Mouse (Mus musculus) frontal cortex, adult (tissue): Measurements from ENCODE around the gene Vcp.

ENCODE experiments used
- ATAC-seq: cut with Nextera tagmentation; 2 replicates; pipeline ENCODE4 v1.9.2; 2017; ENCODE audit warnings: mild to moderate bottlenecking, moderate library complexity, mixed read lengths; ENCODE audit not compliant: low TSS enrichment

Gene Vcp

DNA sequence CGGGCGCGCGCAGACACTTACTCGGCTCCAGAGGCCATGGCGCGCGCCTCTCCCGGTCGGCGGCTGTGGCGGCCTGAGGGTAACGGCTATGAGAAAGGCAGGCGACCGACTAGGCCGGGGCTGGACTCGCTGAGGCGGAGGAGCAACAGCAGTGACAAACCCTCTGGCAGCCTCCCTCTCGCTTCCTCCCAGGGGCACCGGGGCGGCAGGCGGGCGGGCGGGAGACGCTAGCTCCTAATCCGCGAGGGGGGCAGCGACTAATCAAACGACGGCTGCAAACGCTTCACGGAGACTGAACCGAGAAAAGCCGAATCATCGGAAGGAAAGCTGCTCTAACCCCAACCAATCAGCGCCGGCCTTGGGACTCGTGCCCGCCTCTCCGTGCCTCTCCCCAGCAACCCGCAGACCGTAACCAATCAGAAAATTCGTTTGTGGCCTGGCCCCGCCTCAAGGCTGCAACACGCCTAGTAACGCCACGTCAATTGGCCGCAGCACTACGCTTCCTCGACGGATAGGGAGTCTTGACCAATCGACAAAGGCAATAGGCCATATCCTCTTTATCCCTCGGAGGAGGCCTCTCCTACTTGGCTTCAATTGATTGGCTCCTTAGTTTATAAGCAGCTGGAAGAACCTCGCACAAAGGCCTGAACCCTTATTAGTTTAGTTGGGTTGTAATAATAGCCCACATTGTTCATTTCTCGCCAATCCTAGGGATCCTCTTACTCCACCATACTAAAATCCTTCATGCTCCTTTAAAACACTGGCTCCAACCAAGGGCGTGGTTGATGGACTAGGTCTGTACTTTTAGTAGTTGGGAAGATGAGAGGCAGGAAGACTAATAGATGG, at the start of gene Vcp:
Gene Vcp (minus strand): TSS at position 367 of the 846 bp plus-strand sequence.
- ATAC-seq, result peak; percentile 93

DNA sequence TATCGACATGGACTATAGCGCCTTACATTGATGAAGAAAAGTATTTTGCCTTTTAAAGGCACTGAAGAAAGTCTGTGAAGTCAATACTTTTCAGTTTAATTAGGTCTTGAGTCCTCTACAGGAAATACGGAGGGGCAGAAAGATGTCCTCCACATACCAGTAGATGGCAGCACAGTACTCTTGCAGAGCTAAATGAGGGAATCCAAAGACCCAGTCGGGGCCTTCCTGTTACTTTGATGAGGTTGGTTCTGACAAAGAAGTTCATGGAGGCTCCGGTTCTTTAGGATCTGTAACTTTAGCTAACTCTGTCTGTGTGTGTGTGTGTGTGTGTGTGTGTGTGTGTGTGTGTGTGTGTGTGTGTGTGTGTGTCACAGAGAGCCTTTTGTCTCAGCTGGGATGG, 46.9 kb upstream of the Vcp start:
- peak; percentile 38; the same call in 1 of the 2 replicates for ATAC-seq

- no peak for ATAC-seq
Measured at GRCm38 (mm10) chr4:43046607-43047006, 46.3 kb upstream of the Vcp start.

DNA sequence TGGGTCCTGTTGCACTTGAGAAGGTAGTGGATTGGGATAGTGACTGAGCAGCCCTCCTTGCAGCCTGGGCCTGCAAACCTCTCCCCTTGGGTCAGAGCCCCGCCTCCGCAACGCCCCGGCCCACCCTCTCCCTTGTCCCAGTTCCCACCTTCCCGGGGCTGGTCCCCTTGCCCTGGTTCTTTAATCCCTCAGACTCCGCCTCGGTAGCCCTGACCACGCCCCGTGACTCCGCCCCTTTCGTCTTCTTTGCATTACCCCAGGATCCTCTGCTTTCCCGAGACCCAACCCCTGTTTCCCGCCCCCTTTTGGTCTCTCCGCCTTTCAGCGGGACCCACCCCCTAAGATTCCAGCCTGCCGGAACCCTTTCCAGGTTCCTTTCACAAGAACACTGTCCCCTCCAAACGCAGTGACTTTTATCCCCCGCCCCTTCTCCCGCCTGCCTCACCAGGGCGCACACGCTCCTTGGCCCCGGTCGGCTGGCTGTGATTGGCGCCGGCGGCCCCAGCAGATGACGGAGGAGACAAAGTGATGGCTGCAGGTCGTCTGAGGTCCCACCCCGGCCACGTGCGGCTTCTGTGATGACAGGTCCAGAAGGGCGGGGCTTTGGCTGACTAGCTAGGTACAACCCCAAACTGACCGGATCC, 45.5 kb upstream of the Vcp start, which contains the start of gene Fam214b:
Gene Fam214b (minus strand): TSS at position 562 of the 644 bp plus-strand sequence.
- peak; percentile 82 for ATAC-seq

GRCm38 (mm10) chr4:43045285-43045658, 45.0 kb upstream of the Vcp start:
- ATAC-seq, result no peak

DNA sequence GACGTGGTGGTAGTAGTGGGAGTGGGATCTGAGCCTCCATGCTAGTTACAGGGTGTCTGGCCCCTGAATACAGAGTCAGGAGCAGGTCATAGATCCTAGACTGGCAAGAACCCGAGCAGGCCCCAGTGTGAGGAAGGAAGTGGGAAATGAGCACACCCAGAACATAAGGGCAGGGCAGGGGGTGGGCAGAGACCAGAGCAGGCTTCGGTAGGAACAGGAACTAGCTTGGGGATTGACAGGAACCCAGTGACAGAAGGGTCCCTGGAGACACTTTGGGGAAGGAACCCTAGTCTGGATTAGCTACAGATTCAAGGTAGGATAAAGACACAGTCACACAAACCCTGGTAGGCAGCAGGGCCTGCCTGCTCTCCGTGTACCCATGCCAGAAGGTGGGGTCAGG, 44.4 kb upstream of the Vcp start:
- no peak for ATAC-seq

- no peak for ATAC-seq
Measured at GRCm38 (mm10) chr4:43043644-43044357, 43.5 kb upstream of the Vcp start.

GRCm38 (mm10) chr4:43040881-43041547, 40.7 kb upstream of the Vcp start:
- ATAC-seq, result no peak

DNA sequence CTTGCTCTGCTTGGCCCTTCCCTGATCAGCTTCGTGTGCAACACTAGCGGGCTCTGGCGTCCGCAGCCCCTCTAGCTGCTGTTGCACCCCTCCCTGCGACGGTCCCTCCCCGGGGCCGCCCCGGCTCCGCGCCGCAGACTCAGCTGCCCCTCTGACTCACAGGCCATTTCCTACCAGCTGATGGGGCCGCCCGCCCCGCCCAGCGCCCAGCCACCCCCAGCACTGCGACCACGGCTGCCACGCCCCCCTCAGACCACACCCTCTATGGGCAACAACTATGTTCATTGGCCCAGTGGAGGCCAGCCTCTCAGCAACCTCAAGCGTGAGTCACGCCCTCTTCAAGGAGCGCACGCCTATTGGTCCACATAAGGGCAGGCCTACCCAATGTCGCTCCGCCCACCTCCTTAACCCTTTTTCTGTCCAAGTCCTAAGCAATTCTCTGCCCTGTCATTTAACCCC, 39.8 kb upstream of the Vcp start:
- peak; percentile 91 for ATAC-seq

GRCm38 (mm10) chr4:43039609-43040008, 39.3 kb upstream of the Vcp start:
- no peak for ATAC-seq

- ATAC-seq, result peak; percentile 39
Measured at GRCm38 (mm10) chr4:43038567-43039495, 38.5 kb upstream of the Vcp start.

DNA sequence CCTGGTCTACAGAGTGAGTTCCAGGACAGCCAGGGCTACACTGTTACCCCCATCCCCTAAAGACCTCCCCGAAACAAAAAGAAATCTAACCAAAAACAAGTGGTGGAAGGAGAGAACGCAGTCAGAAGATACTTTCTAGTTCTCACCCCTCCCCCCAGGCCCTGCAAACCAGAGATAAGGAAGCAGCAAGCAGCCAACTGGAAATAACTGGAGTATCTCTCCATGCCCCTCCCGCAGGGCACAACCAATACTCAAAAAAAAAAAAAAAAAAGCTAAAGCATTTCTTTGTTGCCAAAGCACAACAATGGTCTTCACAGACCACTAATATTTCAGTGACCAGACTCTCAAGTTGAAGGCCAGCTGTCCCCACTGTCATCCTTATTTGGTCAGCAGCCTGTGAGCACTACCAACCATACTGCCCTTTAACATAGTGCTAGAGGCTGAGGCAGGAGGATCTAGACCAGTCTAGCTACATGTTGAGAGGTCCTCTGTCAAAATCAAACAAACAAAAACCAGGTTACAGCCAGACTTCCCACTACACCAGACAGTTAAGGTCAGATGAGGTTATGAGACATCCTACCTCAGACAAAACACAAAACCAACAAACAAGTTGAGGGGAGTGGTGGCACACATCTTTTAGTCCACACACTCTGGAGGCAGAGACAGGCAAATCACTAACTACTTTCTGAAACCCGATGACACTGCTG, 37.7 kb upstream of the Vcp start:
- no peak for ATAC-seq

DNA sequence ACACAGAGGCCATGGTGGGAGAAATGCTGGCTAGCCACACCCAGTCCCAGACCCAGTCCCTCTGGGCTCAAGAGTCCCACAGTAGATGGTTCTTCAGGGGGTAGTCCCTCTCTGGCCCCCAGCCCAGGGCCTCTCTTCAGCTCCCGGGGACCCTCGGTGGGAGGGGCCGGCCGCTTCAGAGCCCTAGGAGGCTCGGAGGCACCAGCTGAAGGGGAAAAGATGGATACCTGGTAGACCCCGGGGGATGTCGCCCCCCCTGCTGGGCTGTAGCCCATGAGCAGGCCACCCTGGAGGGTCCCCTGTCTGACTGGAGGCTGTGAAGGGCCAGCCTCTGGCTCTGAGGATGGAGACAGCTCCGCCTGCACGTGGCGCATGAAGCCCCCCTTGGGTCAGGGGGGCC, 36.0 kb upstream of the Vcp start:
- no peak for ATAC-seq

DNA sequence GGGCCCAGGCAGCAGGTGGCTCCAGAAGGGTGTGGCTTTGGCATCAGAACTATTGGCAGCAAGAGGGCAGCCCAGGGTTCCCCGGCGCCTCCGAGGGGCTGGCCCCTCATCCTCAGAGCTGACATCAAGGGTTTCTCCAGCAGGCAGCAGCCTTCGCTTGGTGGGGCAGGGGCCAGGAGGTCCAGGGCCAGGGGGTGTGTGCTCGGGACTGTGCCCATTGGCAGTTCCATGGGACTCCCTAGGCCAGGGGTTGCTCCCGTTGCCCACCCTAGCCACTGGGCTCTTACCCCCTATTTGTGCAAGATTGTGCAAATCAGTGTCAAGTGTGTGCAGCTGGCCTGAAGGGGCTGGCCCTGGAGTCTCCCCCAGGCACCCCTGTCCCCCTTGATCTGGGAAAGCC, 35.5 kb upstream of the Vcp start:
- no peak for ATAC-seq

DNA sequence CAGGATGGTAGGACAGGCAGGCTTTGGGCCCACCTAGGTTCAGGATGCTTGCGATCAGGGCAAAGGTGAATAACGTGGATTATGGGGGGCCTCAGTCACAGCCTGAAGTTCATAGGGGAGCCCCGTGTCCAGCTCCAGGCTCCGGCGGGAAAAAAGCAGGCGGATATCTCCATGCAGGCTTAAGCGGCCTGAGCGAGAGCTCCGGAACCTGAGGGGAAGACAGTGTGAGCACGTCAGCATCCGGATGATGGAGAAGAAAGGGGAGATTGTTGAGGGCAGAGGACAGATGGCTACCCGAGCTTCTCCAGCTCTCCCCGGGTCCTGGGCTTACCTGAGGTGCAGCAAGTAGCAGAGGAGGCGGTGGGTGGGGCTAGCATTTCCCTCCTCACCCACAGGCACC, 33.2 kb upstream of the Vcp start:
- ATAC-seq, result no peak

DNA sequence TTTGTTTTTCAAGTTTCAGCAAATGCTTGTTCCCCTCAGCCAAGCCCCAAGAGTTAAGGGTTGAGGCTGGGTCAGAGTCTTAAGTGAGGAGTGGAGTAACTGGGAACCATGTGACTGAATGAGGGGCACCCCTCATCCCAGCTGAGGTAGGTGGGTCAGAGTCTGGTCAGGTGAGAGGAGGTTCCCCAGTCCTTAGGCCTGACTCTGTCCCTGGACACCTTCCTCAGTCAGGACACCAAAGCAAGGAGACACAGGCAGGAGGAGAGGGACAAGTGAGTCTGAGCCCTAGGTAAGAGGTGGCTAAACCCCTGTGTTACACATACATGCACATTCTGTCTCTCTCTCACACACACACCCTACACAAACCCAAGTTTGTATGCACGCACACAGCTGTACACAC, 32.2 kb upstream of the Vcp start:
- ATAC-seq, result no peak

DNA sequence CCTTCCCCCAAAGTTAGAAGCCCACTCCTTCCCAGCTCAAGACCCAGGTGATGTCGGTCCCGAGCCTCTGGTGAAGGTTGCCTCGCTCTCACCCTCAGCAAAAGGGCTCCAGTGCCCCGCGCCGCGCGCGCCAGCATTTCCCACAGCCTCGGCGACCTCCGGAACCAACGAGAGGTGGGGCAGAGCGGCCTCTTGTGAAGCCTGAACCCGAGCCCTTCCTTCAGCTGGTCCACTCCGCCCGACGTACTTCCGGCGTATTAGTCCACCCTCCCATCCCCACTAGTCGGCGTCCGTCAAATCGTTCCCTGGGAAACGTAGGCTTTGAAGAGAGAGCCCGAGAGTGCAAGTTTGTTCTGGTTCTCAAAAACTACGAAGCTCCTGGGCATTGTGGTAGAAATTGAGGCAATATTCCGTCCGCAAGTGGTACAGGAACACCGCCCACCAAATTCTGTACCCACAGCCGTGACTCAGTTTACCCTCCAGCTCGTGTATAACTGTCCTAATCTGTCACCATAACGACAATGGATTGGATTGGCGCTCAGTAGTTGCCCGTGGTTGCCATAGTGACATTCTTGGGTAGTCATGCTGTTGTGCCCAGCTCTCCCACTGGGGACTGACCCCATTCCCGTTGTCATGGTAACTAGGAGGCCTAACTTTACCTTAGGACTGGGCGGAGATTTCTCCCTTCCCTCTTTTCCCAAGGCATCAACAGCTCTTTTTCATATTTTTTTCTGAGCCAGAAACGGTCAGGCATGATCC, 31.1 kb upstream of the Vcp start, which contains the start of gene Stoml2:
Gene Stoml2 (minus strand): TSS at position 474 of the 759 bp plus-strand sequence.
- peak; percentile 93 for ATAC-seq

DNA sequence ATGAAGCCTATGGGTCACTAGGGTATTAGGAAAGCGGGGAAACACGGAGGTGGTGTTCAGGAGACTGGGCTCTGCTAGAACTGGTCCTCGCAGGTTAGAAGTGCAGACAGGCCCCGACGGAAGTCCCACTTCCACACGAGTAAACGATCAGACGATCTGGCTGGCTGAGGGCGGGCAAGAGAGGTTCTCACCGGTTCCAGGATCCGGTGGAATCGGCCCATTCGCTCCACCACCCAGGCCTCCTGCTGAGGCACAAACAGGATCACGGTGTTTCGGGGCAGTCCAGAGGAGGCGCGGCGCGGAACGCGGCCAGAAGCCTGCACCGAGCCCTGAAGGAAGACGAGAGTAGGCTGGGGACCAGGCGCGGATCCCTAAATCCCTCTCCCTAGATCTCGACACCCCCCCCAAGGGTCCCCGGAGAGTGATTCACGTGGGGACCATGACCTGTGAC, 30.5 kb upstream of the Vcp start:
- ATAC-seq, result peak; percentile 10

DNA sequence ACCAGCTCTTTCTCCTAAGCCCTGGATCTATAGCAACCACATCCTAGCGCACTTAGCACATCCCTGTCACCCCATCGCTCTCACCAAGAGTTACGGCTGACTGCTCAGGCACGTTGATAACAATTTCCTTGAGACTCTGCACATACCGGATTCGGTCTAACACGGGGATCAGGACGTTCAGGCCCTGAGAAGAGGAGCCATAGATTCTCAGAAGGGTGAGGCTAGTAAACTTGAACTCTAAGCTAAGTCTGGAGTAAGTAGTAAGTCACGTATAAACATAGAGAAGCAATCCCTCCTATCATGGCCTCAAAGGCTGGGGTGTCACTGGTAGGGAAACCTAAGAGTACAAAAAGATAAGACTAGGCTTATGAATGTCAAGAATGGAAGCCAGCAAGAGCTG, 30.0 kb upstream of the Vcp start:
- ATAC-seq, result no peak
